Mouse (Mus musculus): ENCODE data around the gene Ccdc97. TPM values are rescaled to one million over a fixed set of nuclear protein-coding genes. Genes with fewer than 3 reads are reported as not detected.

The Ccdc97 gene
- polyA plus RNA-seq, 1 experiment from 2014 or later = 33.8 TPM

- 4% methylated on average over 29 of the region's 29 CpGs for WGBS
- Histone ChIP-seq H3K9ac (peak within 1 kb of the TSS; percentile 72), H3K4me3 (peak within 1 kb of the TSS; percentile 43), H3K27me3 (peaks cover 58% of the 10 kb centered on the region), H3K4me2 (peak within 1 kb of the TSS; percentile 67), H3K27ac (no peak within 1 kb of the TSS), H3K4me1 (replicated peaks) (peaks cover 14% of the 10 kb centered on the region), H3K9me3 (no peaks in the 10 kb centered on the region), H3K36me3 (0 out of 2 replicates have a peak, but pooled peaks cover 5% of the 10 kb centered on the region)
- ATAC-seq (ENCODE audit: low FRiP score) = peak; percentile 60
These were observed 44.1 kb downstream of the Ccdc97 start, which contains the start of gene Tmem91 for GRCm38 (mm10) chr7:25674719-25675300. Gene Tmem91 (minus strand): TSS chr7:25675166.

GRCm38 (mm10) chr7:25674297-25674696 lies 44.6 kb downstream of the Ccdc97 start:
- Histone ChIP-seq H3K9me3 (no peaks in the 10 kb centered on the region), H3K4me3 (peak overlapping the region; percentile 43), H3K27me3 (peaks cover 57% of the 10 kb centered on the region), H3K36me3 (0 out of 2 replicates have a peak, but pooled peaks cover 7% of the 10 kb centered on the region), H3K9ac (peak overlapping the region; percentile 72), H3K27ac (no peak overlapping the region), H3K4me1 (replicated peaks) (peaks cover 14% of the 10 kb centered on the region), H3K4me2 (peak overlapping the region; percentile 67)
- ATAC-seq (ENCODE audit: low FRiP score) = no peak
- 31% methylated on average over 9 of the region's 9 CpGs for WGBS

GRCm38 (mm10) chr7:25672442-25672841 lies 46.4 kb downstream of the Ccdc97 start:
- Histone ChIP-seq H3K4me3 (no peak overlapping the region), H3K27me3 (peaks cover 44% of the 10 kb centered on the region), H3K9me3 (no peaks in the 10 kb centered on the region), H3K36me3 (peaks cover 25% of the 10 kb centered on the region), H3K27ac (no peak overlapping the region), H3K9ac (no peak overlapping the region), H3K4me2 (no peak overlapping the region), H3K4me1 (replicated peaks) (peaks cover 14% of the 10 kb centered on the region)
- WGBS = 52% methylated on average over 4 of the region's 4 CpGs
- ATAC-seq (ENCODE audit: low FRiP score) = no peak

- Histone ChIP-seq H3K4me3 (no peak overlapping the region), H3K27me3 (peaks cover 44% of the 10 kb centered on the region), H3K9me3 (no peaks in the 10 kb centered on the region), H3K27ac (no peak overlapping the region), H3K36me3 (peaks cover 32% of the 10 kb centered on the region), H3K9ac (no peak overlapping the region), H3K4me1 (replicated peaks) (peaks cover 10% of the 10 kb centered on the region), H3K4me2 (no peak overlapping the region)
- WGBS = 73% methylated on average over 2 of the region's 2 CpGs
- ATAC-seq (ENCODE audit: low FRiP score) = no peak
These were observed 47.2 kb downstream of the Ccdc97 start for GRCm38 (mm10) chr7:25671686-25672085.

- no peak for ATAC-seq (ENCODE audit: low FRiP score)
- 91% methylated on average over 4 of the region's 4 CpGs for WGBS
These were observed 48.8 kb downstream of the Ccdc97 start for GRCm38 (mm10) chr7:25670096-25670495.

GRCm38 (mm10) chr7:25669631-25670030 lies 49.3 kb downstream of the Ccdc97 start:
- H3K36me3 ChIP-seq = peaks cover 52% of the 10 kb centered on the region
- no peak for ATAC-seq (ENCODE audit: low FRiP score)
- H3K4me3 ChIP-seq = no peak overlapping the region
- H3K4me2 ChIP-seq = no peak overlapping the region
- H3K9me3 ChIP-seq = no peaks in the 10 kb centered on the region
- H3K27ac ChIP-seq = no peak overlapping the region
- no peak overlapping the region for H3K9ac ChIP-seq
- H3K27me3 ChIP-seq = peaks cover 23% of the 10 kb centered on the region
- WGBS = 85% methylated on average over 9 of the region's 9 CpGs
- peaks cover 4% of the 10 kb centered on the region for H3K4me1 ChIP-seq (replicated peaks)

More at GRCm38 (mm10) chr7:25670096-25670495, 48.8 kb downstream of the Ccdc97 start:
- H3K9ac ChIP-seq = no peak overlapping the region
- peaks cover 47% of the 10 kb centered on the region for H3K36me3 ChIP-seq
- H3K27me3 ChIP-seq = peaks cover 28% of the 10 kb centered on the region
- no peak overlapping the region for H3K27ac ChIP-seq
- H3K4me3 ChIP-seq = no peak overlapping the region
- H3K4me1 ChIP-seq (replicated peaks) = peaks cover 8% of the 10 kb centered on the region
- H3K9me3 ChIP-seq = no peaks in the 10 kb centered on the region
- H3K4me2 ChIP-seq = no peak overlapping the region

GRCm38 (mm10) chr7:25669158-25669557 lies 49.7 kb downstream of the Ccdc97 start:
- H3K9ac ChIP-seq = no peak overlapping the region
- H3K27ac ChIP-seq = no peak overlapping the region
- peaks cover 19% of the 10 kb centered on the region for H3K27me3 ChIP-seq
- peaks cover 57% of the 10 kb centered on the region for H3K36me3 ChIP-seq
- no peaks in the 10 kb centered on the region for H3K4me1 ChIP-seq (replicated peaks)
- H3K4me2 ChIP-seq = no peak overlapping the region
- no peaks in the 10 kb centered on the region for H3K9me3 ChIP-seq
- ATAC-seq (ENCODE audit: low FRiP score) = no peak
- no peak overlapping the region for H3K4me3 ChIP-seq
- whole genome bisulfite sequencing = 93% methylated on average over 10 of the region's 10 CpGs

- no peak overlapping the region for H3K27ac ChIP-seq
- no peaks in the 10 kb centered on the region for H3K27me3 ChIP-seq
- no peaks in the 10 kb centered on the region for H3K4me1 ChIP-seq (replicated peaks)
- H3K9ac ChIP-seq = no peak overlapping the region
- H3K36me3 ChIP-seq = peaks cover 77% of the 10 kb centered on the region
- no peak for ATAC-seq (ENCODE audit: low FRiP score)
- H3K4me3 ChIP-seq = no peak overlapping the region
- 96% methylated on average over 8 of the region's 8 CpGs for WGBS
- H3K4me2 ChIP-seq = no peak overlapping the region
- no peaks in the 10 kb centered on the region for H3K9me3 ChIP-seq
These were observed 52.5 kb downstream of the Ccdc97 start for GRCm38 (mm10) chr7:25666381-25666780.

Other genes with a start within 250 kb of the Ccdc97 start
- gene Ceacam1, start 241.5 kb downstream of the Ccdc97 start, polyA plus RNA-seq (2015; fragmentation: Nextera tagmentation; extraction: Ambion mirVana) = 0.88 and 0.96 TPM in 2 replicates
- 0.12 and 0.16 TPM in 2 replicates for gene Ceacam2, start 179.2 kb downstream of the Ccdc97 start, polyA plus RNA-seq (2015; fragmentation: Nextera tagmentation; extraction: Ambion mirVana)
- gene Erich4, start 103.2 kb downstream of the Ccdc97 start, polyA plus RNA-seq (2015; fragmentation: Nextera tagmentation; extraction: Ambion mirVana) = not detected in 2 replicates
- gene Dmac2, start 99.7 kb downstream of the Ccdc97 start, polyA plus RNA-seq (2015; fragmentation: Nextera tagmentation; extraction: Ambion mirVana) = 35.8 and 42.6 TPM in 2 replicates
- gene B3gnt8, start 92.4 kb downstream of the Ccdc97 start, polyA plus RNA-seq (2015; fragmentation: Nextera tagmentation; extraction: Ambion mirVana) = 1.0 and 1.2 TPM in 2 replicates
- 46.3 and 49.2 TPM in 2 replicates for gene Bckdha, start 60.1 kb downstream of the Ccdc97 start, polyA plus RNA-seq (2015; fragmentation: Nextera tagmentation; extraction: Ambion mirVana)
- 44.7 and 47.1 TPM in 2 replicates for gene Exosc5, start 59.9 kb downstream of the Ccdc97 start, polyA plus RNA-seq (2015; fragmentation: Nextera tagmentation; extraction: Ambion mirVana)
- 15.6 and 16.3 TPM in 2 replicates for gene Tmem91, start 43.9 kb downstream of the Ccdc97 start, polyA plus RNA-seq (2015; fragmentation: Nextera tagmentation; extraction: Ambion mirVana)
- gene B9d2, start 38.3 kb downstream of the Ccdc97 start, polyA plus RNA-seq (2015; fragmentation: Nextera tagmentation; extraction: Ambion mirVana) = 40.0 and 41.5 TPM in 2 replicates
- gene Tgfb1, start 32.1 kb downstream of the Ccdc97 start, polyA plus RNA-seq (2015; fragmentation: Nextera tagmentation; extraction: Ambion mirVana) = 0.85 and 1.2 TPM in 2 replicates
- gene Hnrnpul1, start 35.7 kb upstream of the Ccdc97 start, polyA plus RNA-seq (2015; fragmentation: Nextera tagmentation; extraction: Ambion mirVana) = 49.9 and 50.7 TPM in 2 replicates
- gene Axl, start 69.6 kb upstream of the Ccdc97 start, polyA plus RNA-seq (2015; fragmentation: Nextera tagmentation; extraction: Ambion mirVana) = 21.9 and 22.2 TPM in 2 replicates
- 1.4 and 2.1 TPM in 2 replicates for gene Cyp2s1, start 97.8 kb upstream of the Ccdc97 start, polyA plus RNA-seq (2015; fragmentation: Nextera tagmentation; extraction: Ambion mirVana)
- gene Cyp2b10, start 178.5 kb upstream of the Ccdc97 start, polyA plus RNA-seq (2015; fragmentation: Nextera tagmentation; extraction: Ambion mirVana) = not detected in 2 replicates